18 mouse cellular contexts compared by ENCODE assay signal in genomic region chr5:47956451-47956850, GRCm38 (mm10). TPM values are rescaled to one million over a fixed set of nuclear protein-coding genes. Genes with fewer than 3 reads are reported as not detected.
DNase-seq lines count a peak whose midpoint lies in the region; TF ChIP-seq lines count a peak whose summit lies in the region.
"Had no signal": no experiment of that assay in that cellular context is flagged by ENCODE, and none has a peak within 500 bp of the region (broad histone marks: within the 10 kb centered on the region; RNA-seq: fewer than 3 reads in every experiment).

No protein-coding gene starts in this region.

- H3K4me3 ChIP-seq in lung, adult 2 months (replicated peaks; ENCODE audit: extremely low read depth, low read depth, low read length): no peak overlapping the region
- H3K4me3 ChIP-seq: embryonic facial prominence, embryonic 10.5 days; embryonic facial prominence, embryonic 12.5 days; forebrain, embryonic 13.5 days; forebrain, embryonic 15.5 days had no signal

- no peaks in the 10 kb centered on the region for H3K4me1 ChIP-seq in lung, adult 2 months (ENCODE audit: control insufficient read depth, insufficient read depth, low read length)
- H3K4me1 ChIP-seq: embryonic facial prominence, embryonic 10.5 days; embryonic facial prominence, embryonic 12.5 days; forebrain, embryonic 13.5 days; forebrain, embryonic 15.5 days had no signal

- TF ChIP-seq CTCF in lung, adult 2 months (IDR thresholded peaks at IDR 0.05; ENCODE audit: insufficient read depth, low read length): no peak

- TF ChIP-seq POLR2A in lung, adult 2 months (IDR thresholded peaks at IDR 0.05; ENCODE audit: borderline replicate concordance, extremely low read depth, low read depth, low read length): no peak

- WGBS in lung, adult 2 months: 69% methylated on average over 1 of the region's 1 CpGs

- peak; percentile 55 for DNase-seq in adrenal gland, adult 8-10 months
- DNase-seq in adrenal gland, postnatal 4 days (ENCODE audit: low spot score in 2 of 2): no peak
- peak; percentile 46 for DNase-seq in 3T3-L1 (ENCODE audit: low read depth, low spot score)
- peak; percentile 39 for DNase-seq in adrenal gland, postnatal 14 days
- DNase-seq in frontal cortex, postnatal 25 days (ENCODE audit: low spot score in 2 of 2): no peak
- DNase-seq in lung, adult 2 months: no peak
- DNase-seq: B cell, adult 2 months; cerebellum, adult 11-12 months; cerebellum, adult 2 months; cerebellum, adult 9-10 months; cerebellum, postnatal 10 days; cerebellum, postnatal 25 days; forebrain, postnatal 0 days had no signal

RNA-seq across cellular contexts. Expression of gene Slit2, which starts 26.5 kb away (rescaled TPM):
- total RNA-seq in adrenal gland, adult 8-10 months (2022): 10 to 100 TPM; 13.0 to 18.6 (median 15.4) TPM
- 10 to 100 TPM; 24.0 to 44.5 TPM for total RNA-seq in adrenal gland, postnatal 4 days (2021)
- 15.2 and 16.3 TPM in 2 replicates for total RNA-seq in adrenal gland, postnatal 14 days (2021)
- polyA plus RNA-seq in lung, adult 2 months (2012; rRNA removed): 22.1 and 26.2 TPM in 2 replicates
- polyA plus RNA-seq: G1E had no signal

Comparison
In these comparisons a context has a peak if more than half of its experiments do, and no peak if none do; other contexts are left out.
1. DNase-seq: peak in adrenal gland, adult 8-10 months (single experiment), 3T3-L1 (single experiment) and adrenal gland, postnatal 14 days (single experiment); none in adrenal gland, postnatal 4 days (0 of 2), frontal cortex, postnatal 25 days (0 of 2) and lung, adult 2 months (single experiment).